Comparison of ENCODE assay signal across 8 mouse cellular contexts in the genomic region with DNA sequence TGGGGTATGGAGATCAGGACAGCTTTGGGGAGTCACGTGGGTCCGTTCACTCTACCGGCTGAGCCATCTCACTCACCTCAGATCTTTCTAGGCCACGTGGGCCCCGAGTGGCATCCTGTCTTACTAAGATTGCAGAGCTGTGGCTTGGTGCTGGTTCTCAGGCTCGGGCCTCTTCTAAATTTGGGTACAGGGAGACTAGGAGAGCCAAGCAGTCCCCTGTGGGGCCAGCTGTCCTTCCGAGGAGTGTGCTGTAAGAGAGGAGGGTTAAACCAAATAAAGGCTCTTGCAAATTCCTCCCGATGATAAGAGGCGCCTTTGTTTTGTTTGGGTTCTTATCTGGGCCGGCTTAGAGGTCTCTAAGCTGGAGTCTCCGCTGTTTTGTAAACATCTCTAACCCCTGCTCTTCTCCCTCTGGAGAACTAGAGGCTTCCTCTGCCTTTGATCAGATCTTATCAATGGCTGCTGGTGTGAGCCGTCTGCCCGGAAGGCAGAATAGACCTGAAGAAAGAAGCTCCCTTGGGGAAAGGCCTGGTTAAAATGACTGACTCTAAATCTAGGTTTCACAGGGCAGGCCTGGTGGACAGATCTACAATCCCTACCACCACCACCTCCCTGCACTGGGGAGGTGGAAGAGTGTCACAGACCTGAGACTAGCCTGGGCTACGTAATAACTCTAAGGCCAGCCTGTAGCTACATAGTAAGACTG. TPM values are rescaled to one million over a fixed set of nuclear protein-coding genes. Genes with fewer than 3 reads are reported as not detected.
DNase-seq lines count a peak whose midpoint lies in the region; TF ChIP-seq lines count a peak whose summit lies in the region.

No protein-coding gene starts in this region.

- peak overlapping the region; percentile 90 for H3K27ac ChIP-seq in gastrocnemius, adult 2 months

- peak; percentile 76 for DNase-seq in gastrocnemius, adult 2 months
- no peak for DNase-seq in gastrocnemius, postnatal 10 days
- peak; percentile 50 to 61 for DNase-seq in spleen, postnatal 36 days (ENCODE audit: low spot score in 2 of 2)
- DNase-seq in spleen, postnatal 14 days (ENCODE audit: low spot score in 2 of 2) = no peak
- peak; percentile 50 for DNase-seq in lung, postnatal 25 days (ENCODE audit: low spot score)
- DNase-seq in thymus, postnatal 14 days = peak; percentile 75
- DNase-seq in kidney, adult 8-10 months = no peak
- DNase-seq in layer of hippocampus, postnatal 25 days (ENCODE audit: extremely low spot score in 1 of 2, low spot score in 1 of 2) = no peak

- no peak for TF ChIP-seq CTCF in gastrocnemius, adult 2 months (IDR thresholded peaks at IDR 0.05)

- intact Hi-C loops in gastrocnemius, adult 2 months (cut with DNase I) = no loop called here

- peak overlapping the region; percentile 37 for H3K4me3 ChIP-seq in gastrocnemius, adult 2 months

RNA-seq across cellular contexts. Expression of a gene that starts 14.9 kb away (rescaled TPM):
- 10 to 100 TPM; 12.2 to 18.9 TPM for total RNA-seq in gastrocnemius, adult 2 months (2021)
- total RNA-seq in gastrocnemius, postnatal 10 days (2021) = 10 to 100 TPM; 17.5 to 19.1 TPM
- 10 to 100 TPM; 40.6 to 45.7 TPM for total RNA-seq in layer of hippocampus, postnatal 25 days (2021)

RNA-seq across cellular contexts. Expression of a gene that starts 47.5 kb away (rescaled TPM):
- 1 to 10 TPM; 3.7 to 5.0 TPM for total RNA-seq in gastrocnemius, adult 2 months (2021)
- 1 to 10 TPM; 4.3 to 4.8 TPM for total RNA-seq in gastrocnemius, postnatal 10 days (2021)
- total RNA-seq in layer of hippocampus, postnatal 25 days (2021) = 10 to 100 TPM; 18.6 to 24.1 TPM

Comparison
In these comparisons a context has a peak if more than half of its experiments do, and no peak if none do; other contexts are left out.
1. DNase-seq: peak in gastrocnemius, adult 2 months (single experiment), spleen, postnatal 36 days (2 of 2), lung, postnatal 25 days (single experiment) and thymus, postnatal 14 days (single experiment); none in gastrocnemius, postnatal 10 days (single experiment), spleen, postnatal 14 days (0 of 2), kidney, adult 8-10 months (0 of 2) and layer of hippocampus, postnatal 25 days (0 of 2).